Mouse (Mus musculus): ENCODE results near the gene Pf4. TPM values are rescaled to one million over a fixed set of nuclear protein-coding genes. Genes with fewer than 3 reads are reported as not detected.
"Not testable (repeated sequence)": the region's sequence is repeated elsewhere in the genome, so short reads cannot be mapped to it uniquely, and the experiment has no call there.

Pf4 gene
- total RNA-seq, 1 experiment from 2014 or later = 16.0 TPM

GRCm38 (mm10) chr5:90783697-90784096 is 11.5 kb downstream of the Pf4 start:
- ATAC-seq (replicated peaks; ENCODE audit: insufficient number of reproducible peaks, low FRiP score, low TSS enrichment, poor library complexity, severe bottlenecking) = no peak

GRCm38 (mm10) chr5:90785659-90786588 is 13.7 kb downstream of the Pf4 start, which contains the start of gene Cxcl3:
Cxcl3 (plus strand) TSS chr5:90786103.
- ATAC-seq (replicated peaks; ENCODE audit: insufficient number of reproducible peaks, low FRiP score, low TSS enrichment, poor library complexity, severe bottlenecking) = peak; percentile 23; the same call in 1 of the 2 replicates

GRCm38 (mm10) chr5:90788114-90788513 is 15.9 kb downstream of the Pf4 start:
- no peak for ATAC-seq (replicated peaks; ENCODE audit: insufficient number of reproducible peaks, low FRiP score, low TSS enrichment, poor library complexity, severe bottlenecking)

- ATAC-seq (replicated peaks; ENCODE audit: insufficient number of reproducible peaks, low FRiP score, low TSS enrichment, poor library complexity, severe bottlenecking) = 0 out of 2 replicates have a peak, but pooled peaks have one; percentile 27
These were observed 17.3 kb downstream of the Pf4 start for GRCm38 (mm10) chr5:90789306-90790073.

GRCm38 (mm10) chr5:90790074-90790502 is 17.9 kb downstream of the Pf4 start:
- no peak for ATAC-seq (replicated peaks; ENCODE audit: insufficient number of reproducible peaks, low FRiP score, low TSS enrichment, poor library complexity, severe bottlenecking)

- no peak for ATAC-seq (replicated peaks; ENCODE audit: insufficient number of reproducible peaks, low FRiP score, low TSS enrichment, poor library complexity, severe bottlenecking)
These were observed 22.0 kb downstream of the Pf4 start, which contains the start of gene Cxcl15 for GRCm38 (mm10) chr5:90794195-90794625. Cxcl15 (plus strand) TSS chr5:90794534.

- not testable (repeated sequence) for ATAC-seq (replicated peaks; ENCODE audit: insufficient number of reproducible peaks, low FRiP score, low TSS enrichment, poor library complexity, severe bottlenecking)
These were observed 23.2 kb downstream of the Pf4 start for GRCm38 (mm10) chr5:90795392-90795791.

GRCm38 (mm10) chr5:90804574-90804973 is 32.3 kb downstream of the Pf4 start:
- no peak for ATAC-seq (replicated peaks; ENCODE audit: insufficient number of reproducible peaks, low FRiP score, low TSS enrichment, poor library complexity, severe bottlenecking)

GRCm38 (mm10) chr5:90806050-90806449 is 33.8 kb downstream of the Pf4 start:
- no peak for ATAC-seq (replicated peaks; ENCODE audit: insufficient number of reproducible peaks, low FRiP score, low TSS enrichment, poor library complexity, severe bottlenecking)

GRCm38 (mm10) chr5:90807176-90807950 is 35.1 kb downstream of the Pf4 start:
- ATAC-seq (replicated peaks; ENCODE audit: insufficient number of reproducible peaks, low FRiP score, low TSS enrichment, poor library complexity, severe bottlenecking) = no peak

GRCm38 (mm10) chr5:90819756-90820155 is 47.5 kb downstream of the Pf4 start:
- ATAC-seq (replicated peaks; ENCODE audit: insufficient number of reproducible peaks, low FRiP score, low TSS enrichment, poor library complexity, severe bottlenecking) = no peak

Other genes starting within 250 kb of the Pf4 start
- not detected in 3 replicates for gene 5830473C10Rik, start 211.3 kb upstream of the Pf4 start, total RNA-seq (2017)
- 0.76 TPM in 1 of 3 replicates, not detected in the others for gene Rassf6, start 131.8 kb upstream of the Pf4 start, total RNA-seq (2017)
- gene Cxcl5, start 13.1 kb upstream of the Pf4 start, total RNA-seq (2017) = 0.39 TPM in 1 of 3 replicates, not detected in the others
- 20.7 to 327 TPM (median 26.3 TPM) in 3 replicates for gene Ppbp, start 3.9 kb upstream of the Pf4 start, total RNA-seq (2017)
- gene Cxcl3, start 13.7 kb downstream of the Pf4 start, total RNA-seq (2017) = not detected in 3 replicates
- not detected in 3 replicates for gene Cxcl15, start 22.1 kb downstream of the Pf4 start, total RNA-seq (2017)
- gene Cxcl1, start 118.8 kb downstream of the Pf4 start, total RNA-seq (2017) = 1.4 TPM in 1 of 3 replicates, not detected in the others
- 33.2 to 79.5 TPM (median 56.2 TPM) in 3 replicates for gene Cxcl2, start 131.4 kb downstream of the Pf4 start, total RNA-seq (2017)
- gene Mthfd2l, start 158.7 kb downstream of the Pf4 start, total RNA-seq (2017) = 7.7 to 11.1 TPM (median 9.7 TPM) in 3 replicates